Mouse (Mus musculus): ENCODE measurements around the gene Cux2. TPM values are rescaled to one million over a fixed set of nuclear protein-coding genes. Genes with fewer than 3 reads are reported as not detected.

Cux2 gene
- total and polyA plus RNA-seq, 3 experiments = 1.4 to 3.5 TPM; not detected in 1

DNA sequence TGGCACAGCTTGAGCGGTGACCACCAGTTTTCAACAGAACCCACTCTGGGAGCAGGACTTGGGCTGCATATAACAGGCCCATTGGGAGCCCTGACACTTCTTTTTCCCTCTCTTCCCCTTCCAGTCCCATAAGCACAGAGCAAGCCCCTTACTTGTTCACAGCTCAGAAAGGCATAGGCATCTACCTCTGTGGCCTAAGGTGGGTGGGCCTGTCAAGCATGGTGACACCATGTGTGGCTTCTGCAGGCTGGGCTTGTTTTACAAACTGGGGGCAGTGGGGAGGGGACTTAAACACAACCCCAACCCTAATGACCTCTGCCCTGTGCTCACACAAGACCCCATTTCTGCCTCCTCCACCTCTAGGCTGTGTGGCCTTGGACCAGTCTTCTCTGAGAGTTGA is 226.2 kb downstream of the Cux2 start:
- H3K9me3 ChIP-seq (replicated peaks; ENCODE audit: insufficient read depth, low read length) = no peaks in the 10 kb centered on the region
- no peak overlapping the region for H3K9ac ChIP-seq (ENCODE audit: control insufficient read depth, low read depth, low read length, poor library complexity, severe bottlenecking)
- H3K27ac ChIP-seq (ENCODE audit: control insufficient read depth, low read depth, low read length) = no peak overlapping the region
- H3K79me2 ChIP-seq (ENCODE audit: control insufficient read depth, insufficient read depth, low read length, poor library complexity) = peaks cover 4% of the 10 kb centered on the region; the same call in 1 of the 2 replicates
- peaks cover 0 to 15% of the 10 kb centered on the region in 2 experiments for H3K36me3 ChIP-seq (ENCODE audit: control insufficient read depth in 1 of 2, insufficient read depth in 2 of 2, low read length in 2 of 2)
- no peaks in the 10 kb centered on the region for H3K4me1 ChIP-seq (ENCODE audit: control insufficient read depth in 1 of 2, insufficient read depth in 2 of 2, low read length in 2 of 2)
- H3K4me3 ChIP-seq (ENCODE audit: control insufficient read depth in 1 of 2, insufficient read depth in 1 of 2, low read depth in 2 of 2, low read length in 2 of 2) = no peak overlapping the region
- H3K27me3 ChIP-seq (ENCODE audit: control insufficient read depth in 1 of 2, insufficient read depth in 2 of 2, low read length in 2 of 2) = no peaks in the 10 kb centered on the region
- DNase-seq (ENCODE audit: low read depth, low spot score) = no peak
- TF ChIP-seq NELFE (IDR thresholded peaks at IDR 0.05; ENCODE audit: low read depth, low read length) = no peak
- no peak for TF ChIP-seq CHD1 (IDR thresholded peaks at IDR 0.05; ENCODE audit: low read depth, low read length)
- TF ChIP-seq ZMIZ1 (IDR thresholded peaks at IDR 0.05; ENCODE audit: low read depth, low read length) = no peak
- TF ChIP-seq EP300 (IDR thresholded peaks at IDR 0.05; ENCODE audit: low read depth in 1 of 2, low read length in 2 of 2) = no peak
- TF ChIP-seq CHD2 (IDR thresholded peaks at IDR 0.05; ENCODE audit: low read length) = no peak
- TF ChIP-seq CTCF (IDR thresholded peaks at IDR 0.05 in 2 of 3, conservative IDR thresholded peaks at IDR 0.05 in 1 of 3; ENCODE audit: control insufficient read depth in 1 of 3, insufficient read depth in 1 of 3, low read depth in 2 of 3, low read length in 3 of 3, poor library complexity in 1 of 3, severe bottlenecking in 1 of 3) = no peak
- TF ChIP-seq TCF12 (IDR thresholded peaks at IDR 0.05; ENCODE audit: low read depth, low read length) = no peak
- no peak for TF ChIP-seq ZKSCAN1 (IDR thresholded peaks at IDR 0.05; ENCODE audit: low read depth, low read length)
- TF ChIP-seq ETS1 (IDR thresholded peaks at IDR 0.05; ENCODE audit: low read depth, low read length) = no peak
- TF ChIP-seq RAD21 (IDR thresholded peaks at IDR 0.05; ENCODE audit: low read depth, low read length) = no peak
- TF ChIP-seq MXI1 (IDR thresholded peaks at IDR 0.05; ENCODE audit: low read depth, low read length) = no peak
- no peak for TF ChIP-seq ZNF384 (IDR thresholded peaks at IDR 0.05; ENCODE audit: low read depth, low read length)
- no peak for TF ChIP-seq MAFK (IDR thresholded peaks at IDR 0.05; ENCODE audit: borderline replicate concordance, low read depth, low read length)

DNA sequence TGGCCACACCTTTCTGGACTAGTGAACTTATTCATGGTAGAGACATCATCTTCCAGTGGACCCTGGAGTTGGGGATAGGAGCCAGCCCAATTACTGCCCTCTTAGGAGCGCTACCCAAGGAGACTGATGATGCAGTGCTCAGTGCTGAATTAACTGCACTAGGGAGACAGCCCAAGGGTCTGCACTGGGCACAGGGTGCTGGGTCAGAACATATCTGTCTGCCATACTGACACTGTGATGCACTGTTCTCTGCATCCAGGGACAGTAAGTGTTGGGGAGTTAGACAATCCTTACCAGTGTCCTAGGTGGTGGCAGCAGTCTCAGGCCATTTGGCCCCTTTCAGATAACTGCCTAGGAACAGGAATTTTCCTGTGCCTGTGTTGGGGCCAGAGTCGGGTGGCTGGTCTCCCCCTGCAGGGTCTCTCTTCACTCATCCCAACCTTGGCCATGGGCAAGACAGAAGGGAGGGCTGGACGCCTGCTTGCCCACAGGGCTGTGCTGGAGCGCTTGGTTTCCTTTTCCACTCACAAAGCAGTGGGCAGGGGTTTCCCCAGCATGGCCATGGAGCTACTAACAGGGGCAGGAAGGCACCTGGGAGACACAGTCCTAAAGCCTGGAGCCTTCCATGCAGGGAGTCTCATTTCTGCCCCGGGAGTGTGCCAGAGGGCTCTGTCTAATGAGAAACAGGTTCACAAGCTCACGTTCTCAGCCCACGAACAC is 227.0 kb downstream of the Cux2 start:
- no peak for TF ChIP-seq MAX (IDR thresholded peaks at IDR 0.05; ENCODE audit: low read length)
- no peak for TF ChIP-seq MEF2A (IDR thresholded peaks at IDR 0.05; ENCODE audit: extremely low read depth, insufficient replicate concordance, low read depth, low read length, poor library complexity, severe bottlenecking)
- no peak for TF ChIP-seq POLR2A (IDR thresholded peaks at IDR 0.05; ENCODE audit: control insufficient read depth in 1 of 2, insufficient read depth in 1 of 2, low read depth in 1 of 2, low read length in 2 of 2, poor library complexity in 1 of 2)
- no peak for TF ChIP-seq JUND (IDR thresholded peaks at IDR 0.05; ENCODE audit: low read depth, low read length)
- no peak for TF ChIP-seq MXI1 (IDR thresholded peaks at IDR 0.05; ENCODE audit: low read depth, low read length)
- TF ChIP-seq ZMIZ1 (IDR thresholded peaks at IDR 0.05; ENCODE audit: low read depth, low read length) = no peak
- TF ChIP-seq TAL1 (IDR thresholded peaks at IDR 0.05; ENCODE audit: low read length) = no peak
- no peak for TF ChIP-seq ELF1 (IDR thresholded peaks at IDR 0.05; ENCODE audit: low read depth, low read length)
- no peak for TF ChIP-seq TCF12 (IDR thresholded peaks at IDR 0.05; ENCODE audit: low read depth, low read length)
- TF ChIP-seq USF2 (IDR thresholded peaks at IDR 0.05; ENCODE audit: borderline replicate concordance in 1 of 2, insufficient read depth in 1 of 2, low read depth in 1 of 2, low read length in 2 of 2) = no peak
- TF ChIP-seq RCOR1 (IDR thresholded peaks at IDR 0.05; ENCODE audit: low read depth, low read length) = no peak
- no peak for TF ChIP-seq CHD2 (IDR thresholded peaks at IDR 0.05; ENCODE audit: low read length)
- TF ChIP-seq NRF1 (IDR thresholded peaks at IDR 0.05; ENCODE audit: insufficient read depth, low read depth, low read length, poor library complexity, severe bottlenecking) = no peak
- no peak for TF ChIP-seq SMC3 (IDR thresholded peaks at IDR 0.05; ENCODE audit: low read depth, low read length)
- TF ChIP-seq USF1 (IDR thresholded peaks at IDR 0.05; ENCODE audit: low read depth, low read length) = no peak
- no peak for TF ChIP-seq EP300 (IDR thresholded peaks at IDR 0.05; ENCODE audit: low read depth in 1 of 2, low read length in 2 of 2)
- TF ChIP-seq CHD1 (IDR thresholded peaks at IDR 0.05; ENCODE audit: low read depth, low read length) = no peak
- no peak for DNase-seq (ENCODE audit: low read depth, low spot score)
- H3K79me2 ChIP-seq (ENCODE audit: control insufficient read depth, insufficient read depth, low read length, poor library complexity) = no peaks in the 10 kb centered on the region
- no peak overlapping the region for H3K4me3 ChIP-seq (ENCODE audit: control insufficient read depth in 1 of 2, insufficient read depth in 1 of 2, low read depth in 2 of 2, low read length in 2 of 2)
- no peaks in the 10 kb centered on the region for H3K4me1 ChIP-seq (ENCODE audit: control insufficient read depth in 1 of 2, insufficient read depth in 2 of 2, low read length in 2 of 2)
- no peaks in the 10 kb centered on the region for H3K9me3 ChIP-seq (replicated peaks; ENCODE audit: insufficient read depth, low read length)
- H3K27ac ChIP-seq (ENCODE audit: control insufficient read depth, low read depth, low read length) = no peak overlapping the region
- peaks cover 0 to 15% of the 10 kb centered on the region in 2 experiments for H3K36me3 ChIP-seq (ENCODE audit: control insufficient read depth in 1 of 2, insufficient read depth in 2 of 2, low read length in 2 of 2)
- no peaks in the 10 kb centered on the region for H3K27me3 ChIP-seq (ENCODE audit: control insufficient read depth in 1 of 2, insufficient read depth in 2 of 2, low read length in 2 of 2)
- H3K9ac ChIP-seq (ENCODE audit: control insufficient read depth, low read depth, low read length, poor library complexity, severe bottlenecking) = no peak overlapping the region
